Mouse (Mus musculus): ENCODE data around the gene Gdi2. TPM values are rescaled to one million over a fixed set of nuclear protein-coding genes. Genes with fewer than 3 reads are reported as not detected.
"Not testable (repeated sequence)": the region's sequence is repeated elsewhere in the genome, so short reads cannot be mapped to it uniquely, and the experiment has no call there.

The Gdi2 gene
- polyA plus RNA-seq (2012; rRNA removed), result 201 and 228 TPM in 2 replicates

DNA sequence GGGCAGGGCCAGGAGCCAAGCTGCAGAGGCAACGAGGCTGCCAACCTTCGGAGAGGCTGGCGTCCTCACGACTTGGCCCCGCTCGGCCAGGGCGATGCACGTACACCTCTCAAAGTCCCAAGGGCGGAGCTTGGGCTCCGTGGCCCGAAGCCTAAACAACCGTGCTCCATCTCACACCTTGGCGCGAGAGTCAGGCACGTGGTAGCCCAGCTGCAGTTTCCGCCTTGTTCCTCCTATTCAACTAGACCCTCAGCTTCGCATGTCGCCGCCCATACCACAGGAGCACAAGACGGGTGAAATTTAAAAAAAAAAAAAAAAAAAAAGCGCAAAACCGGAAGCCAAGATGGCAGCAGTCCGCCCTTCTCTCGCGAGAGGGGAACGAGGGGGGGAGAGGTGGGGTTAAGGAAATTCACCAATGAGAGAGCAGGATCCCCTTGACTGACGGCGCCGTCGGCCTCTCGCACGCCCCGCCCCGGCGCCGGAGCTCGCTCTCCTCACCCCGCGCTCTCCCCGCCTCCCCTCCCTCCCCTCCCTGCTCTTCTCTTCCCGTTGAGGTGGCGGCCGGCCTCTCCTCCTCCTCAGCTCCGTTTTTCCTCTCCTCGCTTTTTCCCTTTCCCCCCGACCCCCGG is at the start of gene Gdi2:
TSS of gene Gdi2 (plus strand) at position 470 of the 629 bp plus-strand sequence.
- peak; percentile 84 to 93 for DNase-seq (ENCODE audit: extremely low spot score in 1 of 2, low spot score in 1 of 2)

DNA sequence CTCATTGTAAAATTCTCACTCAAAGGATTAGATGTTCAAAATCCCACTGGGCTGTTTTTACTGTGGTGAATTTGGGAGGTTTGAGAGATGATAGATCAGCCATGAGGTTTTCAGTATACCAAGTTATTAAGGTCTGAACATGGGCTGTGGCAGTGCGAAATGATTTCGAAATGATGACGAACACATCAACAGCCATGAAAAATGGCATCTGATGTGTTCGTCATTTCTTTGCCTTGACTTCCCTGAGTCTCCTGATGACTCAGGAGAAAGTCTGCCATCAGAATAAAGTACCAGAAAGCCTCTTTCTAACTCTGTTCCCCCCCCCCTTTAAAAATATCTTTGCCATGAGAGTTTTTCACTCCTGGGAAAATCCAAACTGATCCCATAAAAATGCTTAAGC is 42.3 kb upstream of the Gdi2 start:
- no peak for DNase-seq (ENCODE audit: extremely low spot score in 1 of 2, low spot score in 1 of 2)

DNA sequence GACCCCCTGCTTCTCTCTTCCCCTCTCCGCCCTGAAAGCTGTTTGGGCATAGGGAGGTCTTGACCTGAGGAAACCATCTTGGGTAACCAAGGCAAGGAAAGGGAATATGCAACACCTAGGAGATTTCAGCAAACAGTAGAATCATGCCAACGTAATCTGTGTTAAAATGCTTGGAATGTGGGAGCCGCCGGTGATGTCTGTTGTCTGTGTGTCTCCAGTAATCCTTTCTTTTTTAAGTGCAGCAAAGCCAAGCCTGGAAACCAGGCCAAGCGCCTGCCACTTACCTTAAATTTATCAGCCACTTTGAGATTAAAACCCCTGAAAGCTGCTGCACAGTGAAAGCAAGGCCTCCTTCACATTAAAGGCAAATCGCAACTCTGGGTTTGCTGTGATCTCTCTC is 36.8 kb upstream of the Gdi2 start:
- DNase-seq (ENCODE audit: extremely low spot score in 1 of 2, low spot score in 1 of 2), result not testable (repeated sequence)

DNA sequence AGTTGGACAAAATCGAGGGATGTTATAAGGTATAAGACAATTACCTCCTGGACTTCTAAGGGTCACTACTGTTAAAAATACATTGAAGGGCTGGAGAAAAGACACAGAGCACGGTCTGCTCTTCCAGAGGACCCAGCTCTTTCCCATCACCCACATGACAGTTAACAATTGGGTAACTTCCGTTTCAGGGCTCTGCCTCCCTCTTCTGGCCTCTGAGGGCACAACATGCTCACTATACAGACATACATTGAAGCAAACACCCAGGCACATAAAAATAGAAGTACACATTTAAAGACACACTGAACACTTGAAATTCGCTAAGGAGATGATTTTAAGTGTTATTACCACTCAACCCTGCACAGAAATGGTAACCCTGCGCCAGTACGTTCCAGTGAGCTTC is 22.5 kb upstream of the Gdi2 start:
- not testable (repeated sequence) for DNase-seq (ENCODE audit: extremely low spot score in 1 of 2, low spot score in 1 of 2)

DNA sequence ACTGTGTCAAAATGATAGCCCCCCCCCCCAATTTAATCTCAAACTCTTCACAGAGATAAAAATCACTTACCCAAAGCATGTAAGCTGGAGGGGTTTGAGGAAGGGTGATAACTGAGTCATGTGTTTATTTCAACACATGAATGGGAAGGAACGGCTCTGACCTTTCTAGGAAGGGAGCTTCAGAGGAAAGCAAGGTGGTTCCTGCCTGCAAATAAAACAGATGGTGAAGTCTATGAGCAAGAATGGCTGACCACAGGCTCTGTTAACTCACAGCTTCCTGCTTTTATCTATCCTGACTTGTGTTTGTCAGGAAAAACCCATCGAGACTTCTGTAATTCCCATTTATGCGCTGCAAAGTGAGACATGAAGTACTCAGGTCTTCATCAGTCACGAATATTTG is 18.5 kb upstream of the Gdi2 start:
- not testable (repeated sequence) for DNase-seq (ENCODE audit: extremely low spot score in 1 of 2, low spot score in 1 of 2)

DNA sequence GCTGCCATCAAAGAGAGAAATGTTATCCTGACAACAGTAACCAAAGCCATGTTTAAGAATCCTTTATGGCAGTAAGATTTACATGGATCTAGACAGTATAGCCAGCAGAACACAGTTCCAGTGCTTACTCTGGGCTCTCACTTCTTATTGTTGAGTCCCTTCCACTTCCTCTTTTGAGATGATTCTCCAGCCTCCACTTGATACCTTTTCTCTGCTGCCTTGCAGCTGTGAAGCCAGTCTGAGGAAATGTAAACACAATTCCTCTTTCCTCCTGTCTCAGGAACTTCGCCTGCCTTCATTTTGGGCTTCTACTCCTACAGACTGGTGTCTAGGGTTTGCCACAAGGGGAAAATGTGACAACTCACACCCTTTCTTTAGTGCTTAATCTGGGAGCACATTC is 17.9 kb upstream of the Gdi2 start:
- DNase-seq (ENCODE audit: extremely low spot score in 1 of 2, low spot score in 1 of 2), result not testable (repeated sequence)

DNA sequence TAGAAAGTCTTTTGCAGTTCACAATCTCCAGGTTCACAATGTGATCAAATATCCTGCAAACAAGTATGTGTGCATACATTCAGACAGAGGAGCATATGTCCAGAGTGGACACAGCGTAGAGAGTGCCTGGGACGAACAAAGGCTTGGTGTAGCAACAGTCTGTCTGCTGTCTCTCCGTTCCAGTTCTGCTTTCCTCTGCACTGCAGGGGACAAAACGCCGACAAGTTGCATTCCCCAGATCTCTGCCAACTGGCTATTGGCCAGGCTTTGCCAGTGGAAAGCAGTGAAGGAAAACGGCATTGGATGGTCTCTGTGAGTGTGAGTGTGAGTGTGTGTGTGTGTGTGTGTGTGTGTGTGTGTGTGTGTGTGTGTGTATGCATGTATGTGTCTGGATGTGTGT is 14.4 kb upstream of the Gdi2 start:
- no peak for DNase-seq (ENCODE audit: extremely low spot score in 1 of 2, low spot score in 1 of 2)

DNA sequence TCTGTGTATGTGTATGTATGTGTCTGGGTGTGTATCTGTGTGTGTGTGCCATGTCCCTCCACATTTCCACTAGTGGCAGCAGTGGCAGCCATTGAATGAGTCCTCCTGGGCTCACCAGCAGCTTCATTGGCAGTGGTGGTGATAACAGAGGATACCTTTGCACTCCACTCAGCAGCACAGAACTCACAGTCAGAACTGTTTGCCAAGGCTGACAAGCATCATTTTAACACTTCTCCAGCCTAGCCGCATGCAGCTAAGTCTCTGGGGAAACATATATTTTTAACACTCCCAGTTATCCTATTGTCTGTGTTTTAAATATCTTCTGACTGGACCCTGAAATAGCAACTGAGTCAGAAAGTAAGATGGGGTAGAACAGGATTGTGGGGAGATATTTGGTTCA is 13.9 kb upstream of the Gdi2 start:
- no peak for DNase-seq (ENCODE audit: extremely low spot score in 1 of 2, low spot score in 1 of 2)

DNA sequence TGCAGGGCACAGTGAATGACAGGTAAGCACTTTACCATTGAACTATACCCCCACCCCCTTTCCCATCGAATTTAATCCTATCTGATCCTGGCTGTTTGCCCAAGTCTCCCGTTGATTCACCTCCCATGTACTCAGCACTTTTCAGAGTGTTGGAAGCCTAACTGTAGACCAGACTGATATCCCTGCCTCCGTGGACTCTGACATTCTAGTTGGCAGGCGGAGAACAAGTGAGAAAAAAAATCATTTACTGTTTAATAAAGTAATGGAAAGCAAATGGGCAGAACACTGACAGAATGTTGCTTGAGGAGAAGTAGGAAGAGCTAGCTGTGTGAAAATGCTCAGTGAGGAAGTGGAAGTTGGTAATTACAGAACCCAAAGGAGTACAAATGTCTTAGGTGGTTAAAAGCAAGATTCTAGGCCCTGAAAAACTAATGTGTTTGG is 12.2 kb upstream of the Gdi2 start:
- DNase-seq (ENCODE audit: extremely low spot score in 1 of 2, low spot score in 1 of 2), result no peak

DNA sequence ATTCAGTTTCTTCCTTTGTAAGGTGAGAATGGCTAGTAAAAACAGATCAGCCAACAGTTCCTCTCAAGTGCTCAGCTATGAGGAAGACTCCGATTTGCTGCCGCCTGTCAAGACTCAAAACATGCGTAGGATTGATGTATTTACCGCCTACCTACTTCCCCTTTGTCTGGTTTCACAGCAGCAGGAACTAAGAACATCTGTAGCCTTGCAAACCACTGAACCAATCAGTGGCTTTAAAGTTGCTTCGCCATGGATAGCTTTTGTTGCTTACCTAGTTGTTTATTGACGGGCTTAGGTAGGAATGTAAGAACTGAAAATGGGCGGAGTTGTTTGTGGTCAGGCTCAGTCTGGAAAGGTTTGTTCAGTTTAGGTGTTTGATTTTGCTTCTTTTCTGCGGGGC is 11.5 kb upstream of the Gdi2 start:
- DNase-seq (ENCODE audit: extremely low spot score in 1 of 2, low spot score in 1 of 2), result no peak

DNA sequence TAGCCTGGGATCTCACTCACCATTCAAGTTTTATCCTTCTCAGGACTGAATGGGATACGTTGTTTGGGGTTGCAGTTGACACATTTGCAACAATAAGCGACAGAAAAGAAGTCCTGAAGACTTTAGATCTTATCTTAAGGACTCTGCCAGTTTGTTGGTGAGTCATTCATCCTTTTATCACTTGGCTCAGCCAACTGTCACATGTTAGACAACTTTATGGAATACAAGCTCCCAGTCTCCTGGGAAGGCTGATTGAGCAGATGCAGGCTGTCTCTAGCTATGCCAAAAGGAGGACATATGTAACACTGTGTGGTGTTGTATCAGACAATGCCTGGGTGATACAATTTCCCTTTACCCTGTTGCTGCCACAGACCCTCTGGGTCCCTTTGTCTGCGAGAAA is 7.4 kb upstream of the Gdi2 start:
- DNase-seq (ENCODE audit: extremely low spot score in 1 of 2, low spot score in 1 of 2), result no peak

DNA sequence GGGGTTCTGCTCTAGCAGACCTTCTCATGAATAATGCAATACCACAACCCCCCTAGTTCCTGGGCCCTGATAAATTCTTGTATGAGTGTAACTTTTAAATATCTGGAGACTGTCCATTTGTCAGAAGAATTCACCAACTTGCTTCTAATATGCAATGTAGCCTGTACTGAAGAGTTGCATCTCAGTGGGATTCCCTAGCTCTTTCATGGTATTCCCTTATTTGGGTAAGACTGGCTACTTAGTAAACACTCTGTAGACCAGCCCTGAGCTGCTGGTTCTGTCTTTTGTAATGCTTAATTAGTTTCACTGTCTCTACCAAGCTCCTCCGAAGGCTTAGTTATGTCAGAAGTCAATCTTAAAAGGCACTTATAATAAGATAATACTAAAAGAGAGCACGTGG is 6.7 kb upstream of the Gdi2 start:
- not testable (repeated sequence) for DNase-seq (ENCODE audit: extremely low spot score in 1 of 2, low spot score in 1 of 2)

DNA sequence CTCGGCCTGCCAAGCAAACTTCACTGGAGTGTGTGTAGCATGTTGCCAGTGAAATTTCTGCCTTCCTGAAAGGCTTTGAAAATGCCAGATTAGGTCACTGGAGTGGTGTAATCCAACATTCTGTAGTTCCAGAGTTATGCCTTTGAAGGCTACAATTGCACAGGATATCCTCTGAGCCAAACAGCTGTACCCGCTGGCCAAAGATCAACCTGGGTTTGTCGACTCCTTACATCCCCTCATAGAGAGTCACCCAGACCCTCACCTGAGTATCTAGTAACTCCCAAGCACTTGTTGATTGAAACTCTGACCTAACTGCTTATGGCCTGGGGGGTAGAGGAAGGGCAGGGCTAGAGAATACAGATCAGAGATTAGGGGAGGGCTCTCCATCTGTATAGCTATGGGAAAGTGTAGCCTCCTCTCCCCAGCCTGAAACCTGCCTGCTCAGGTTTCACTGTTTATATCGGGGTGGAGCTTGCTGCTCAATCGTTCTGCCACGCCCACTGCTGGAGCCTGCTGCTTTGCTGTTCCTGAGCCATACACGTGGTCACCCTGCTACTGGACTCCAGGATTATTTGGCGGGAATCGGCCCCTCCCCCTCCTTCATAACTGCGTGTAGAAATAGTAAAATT is 6.1 kb upstream of the Gdi2 start:
- DNase-seq (ENCODE audit: extremely low spot score in 1 of 2, low spot score in 1 of 2), result no peak

DNA sequence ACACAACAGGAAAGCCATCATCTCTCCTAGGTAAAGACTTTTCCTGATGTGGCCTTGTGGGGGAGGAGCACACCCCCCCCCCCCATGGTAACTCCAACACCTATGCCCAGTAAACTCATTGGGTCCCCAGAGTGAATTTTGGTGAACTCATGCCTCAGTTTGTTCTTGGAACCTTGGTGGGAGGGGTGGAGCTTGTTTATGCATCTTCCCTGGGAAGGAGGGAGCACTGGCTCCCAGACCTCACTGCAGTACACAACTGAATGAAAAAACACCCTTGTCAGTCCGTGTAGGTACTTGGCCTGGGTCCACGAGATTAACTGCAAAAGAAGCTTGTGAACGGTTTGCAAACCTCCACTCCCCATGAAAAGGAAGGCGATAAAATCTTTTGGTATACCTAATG is 5.4 kb upstream of the Gdi2 start:
- DNase-seq (ENCODE audit: extremely low spot score in 1 of 2, low spot score in 1 of 2), result no peak

DNA sequence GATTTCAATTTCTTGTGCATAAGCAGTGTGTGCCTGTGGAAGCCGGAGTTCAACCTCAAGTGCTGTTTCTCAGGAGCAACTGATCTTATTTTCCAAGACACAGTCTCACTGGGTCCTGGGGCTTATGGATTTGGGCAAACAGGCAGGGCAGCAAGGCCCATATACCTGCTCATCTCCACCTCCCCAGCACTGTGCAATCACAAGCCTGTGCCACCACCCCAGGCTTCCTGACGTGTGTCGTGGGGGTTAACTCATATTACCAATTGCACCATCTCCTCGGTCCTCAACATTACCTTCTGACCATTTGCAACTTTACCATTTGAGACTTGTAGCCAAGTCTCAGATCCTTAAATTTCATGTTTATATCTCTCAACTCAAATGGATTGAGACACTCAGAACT is 3.7 kb upstream of the Gdi2 start:
- no peak for DNase-seq (ENCODE audit: extremely low spot score in 1 of 2, low spot score in 1 of 2)

DNA sequence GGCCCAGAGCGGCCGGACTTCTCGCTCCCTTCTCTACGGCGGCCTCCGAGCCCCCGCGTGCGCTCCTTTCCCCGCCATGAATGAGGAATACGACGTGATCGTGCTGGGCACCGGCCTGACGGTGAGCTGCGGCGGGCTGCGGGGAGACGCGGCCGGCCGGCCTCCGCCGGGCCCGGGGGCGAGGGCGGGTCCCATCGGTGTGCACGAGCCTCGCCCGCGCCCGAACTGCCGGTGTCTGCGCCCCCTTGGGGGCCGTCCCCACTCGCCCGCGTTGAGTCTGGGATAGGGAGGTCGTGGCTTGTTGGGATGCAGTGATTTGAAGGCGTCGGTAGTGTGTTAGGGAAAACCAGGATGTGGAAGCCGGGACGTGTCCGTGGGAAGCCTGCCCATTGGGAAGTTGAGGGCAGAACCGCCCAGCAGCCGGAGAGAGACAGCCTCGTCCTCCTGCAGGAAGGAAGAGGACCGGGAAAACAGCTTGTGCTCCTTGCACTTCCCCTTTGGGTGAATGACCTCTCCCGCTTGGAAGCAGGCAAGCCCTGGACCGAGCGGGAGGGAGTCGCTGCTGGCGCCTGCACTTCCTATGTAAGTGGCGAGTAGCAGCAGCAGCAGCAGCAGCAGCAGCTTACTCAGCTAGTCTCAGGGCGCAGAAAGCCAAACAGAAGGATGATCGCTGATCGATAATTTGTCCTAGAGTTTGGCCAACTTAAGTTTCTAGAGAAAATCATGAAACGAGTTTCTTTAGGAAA is 533 bp downstream of the Gdi2 start:
- DNase-seq (ENCODE audit: extremely low spot score in 1 of 2, low spot score in 1 of 2), result peak; percentile 53 to 69

DNA sequence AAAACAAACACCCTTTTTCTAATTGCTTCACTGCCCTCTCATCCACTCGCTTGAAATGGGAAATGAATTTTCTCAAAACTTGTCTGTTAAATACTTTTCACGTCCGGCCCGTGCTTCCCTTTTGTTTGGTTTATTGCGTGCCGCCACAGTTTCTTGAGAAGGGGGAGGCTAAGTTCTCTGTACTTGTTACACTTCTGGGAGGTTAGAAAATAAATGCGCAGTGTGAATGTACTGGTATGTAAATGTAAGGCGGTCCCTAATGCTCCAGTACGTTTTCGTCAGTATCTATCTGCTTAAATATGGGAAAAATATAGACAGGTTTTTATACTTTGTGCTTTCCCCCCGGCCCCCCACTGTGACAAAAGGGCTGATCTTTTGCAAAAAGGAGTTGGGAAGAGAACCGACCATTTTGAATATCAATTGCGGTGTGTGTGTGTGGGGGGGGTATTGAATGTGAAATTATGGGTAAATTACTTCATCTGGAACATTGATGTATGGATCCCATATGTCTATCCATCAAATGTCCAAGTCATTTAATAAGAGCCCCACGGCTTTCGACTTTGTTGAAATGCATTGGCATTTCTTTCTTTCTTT is 1.2 kb downstream of the Gdi2 start:
- no peak for DNase-seq (ENCODE audit: extremely low spot score in 1 of 2, low spot score in 1 of 2)

DNA sequence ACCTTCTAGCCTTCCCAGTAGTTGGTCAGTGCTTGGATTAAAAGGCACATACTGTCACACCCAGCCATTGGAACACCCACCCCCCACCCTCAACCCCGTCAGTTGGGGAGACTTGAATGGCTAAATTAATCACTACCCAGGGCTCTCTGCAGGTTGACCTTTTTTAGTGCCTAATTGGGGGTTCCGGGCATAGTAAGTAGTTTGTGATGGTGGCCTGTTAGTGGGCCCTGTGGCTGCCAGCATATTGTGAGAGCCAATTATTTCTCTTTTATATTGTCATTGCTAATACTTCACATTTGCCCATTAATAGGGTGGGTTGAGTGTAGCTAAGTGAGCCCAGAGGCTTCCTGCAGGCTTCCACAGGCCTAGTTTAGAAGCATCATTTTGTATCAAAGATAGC is 2.3 kb downstream of the Gdi2 start:
- DNase-seq (ENCODE audit: extremely low spot score in 1 of 2, low spot score in 1 of 2), result no peak

DNA sequence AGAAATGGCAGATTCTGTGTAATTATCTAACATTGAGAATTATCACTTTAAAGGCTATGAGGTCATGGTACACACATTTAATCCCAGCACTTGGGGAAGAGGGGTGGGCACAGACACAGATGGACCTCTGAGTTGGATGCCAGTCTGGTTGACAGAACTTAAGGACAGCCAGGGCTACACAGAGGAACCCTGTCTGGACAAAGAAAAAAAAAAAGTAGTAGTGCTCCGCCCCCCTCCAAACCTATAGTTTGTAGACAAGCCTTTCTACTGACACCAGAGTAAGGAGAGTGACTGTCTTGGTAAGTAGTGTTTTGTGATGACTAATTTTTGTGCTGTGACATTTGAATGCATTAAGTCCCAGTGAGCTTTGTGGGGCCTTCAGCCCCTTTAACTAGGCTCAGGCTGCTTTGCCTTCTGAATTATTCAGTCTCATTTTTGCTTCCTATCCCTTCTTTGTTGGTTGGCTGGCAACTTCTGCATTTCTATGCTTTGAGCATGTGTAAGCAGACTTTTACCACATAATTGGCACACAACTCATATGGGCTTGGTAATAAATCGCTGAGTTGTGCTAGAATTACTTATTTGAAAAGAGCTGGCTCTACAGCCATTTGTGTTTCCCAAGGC is 3.4 kb downstream of the Gdi2 start:
- DNase-seq (ENCODE audit: extremely low spot score in 1 of 2, low spot score in 1 of 2), result no peak

DNA sequence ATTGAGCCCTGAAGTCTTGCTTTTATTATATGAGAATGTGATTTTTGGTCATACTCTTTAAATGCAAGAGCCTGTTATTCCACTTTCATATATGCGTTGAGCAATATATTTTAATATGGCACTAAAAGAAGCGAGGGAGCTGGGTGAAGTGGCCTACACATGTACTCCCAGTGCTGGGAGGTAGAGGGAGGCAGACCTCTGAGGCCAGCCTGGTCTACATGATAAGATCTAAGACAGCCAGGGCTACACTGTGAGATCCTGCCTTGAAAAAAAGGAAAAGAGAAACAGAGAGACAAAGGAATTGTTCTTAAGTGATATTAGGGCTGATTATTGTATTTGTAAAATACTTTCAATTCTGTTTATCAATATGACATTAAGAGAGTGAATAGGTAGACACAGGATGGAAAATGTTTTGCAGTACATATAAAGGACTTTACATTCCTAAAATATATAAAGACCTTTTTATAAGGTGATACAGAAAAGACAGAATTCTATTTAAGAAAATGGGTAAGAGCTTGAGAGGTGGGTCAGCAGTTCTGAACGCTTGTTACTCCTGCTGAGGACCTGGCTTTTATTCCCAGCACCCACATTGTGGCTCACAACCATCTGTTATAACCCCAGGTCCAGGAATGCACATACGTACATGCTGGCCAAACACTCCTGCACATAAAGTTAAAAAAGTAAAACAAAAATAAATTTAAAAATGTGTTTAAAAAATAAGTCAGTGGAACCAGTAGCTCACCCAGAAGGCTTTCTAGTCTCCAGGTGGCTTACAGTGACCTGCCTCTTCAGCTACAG is 6.4 kb downstream of the Gdi2 start:
- DNase-seq (ENCODE audit: extremely low spot score in 1 of 2, low spot score in 1 of 2), result no peak
